Mouse (Mus musculus) cortical plate, adult 2 months (tissue): ENCODE data around the gene Hoxa7. TPM values are rescaled to one million over a fixed set of nuclear protein-coding genes. Genes with fewer than 3 reads are reported as not detected.

ENCODE experiments used
- H3K27ac ChIP-seq: fragments of 200-500 bp; 2 replicates; pipeline ENCODE4 v1.5.1; 2012; ENCODE audit warnings: low read length, control low read depth, inconsistent platforms; ENCODE audit not compliant: insufficient read depth
- H3K4me1 ChIP-seq: fragments of 200-500 bp; 2 replicates; pipeline ENCODE4 v1.6.1; 2011; ENCODE audit warnings: low read length; ENCODE audit not compliant: control insufficient read depth, insufficient read depth
- H3K4me3 ChIP-seq: fragments of 200-500 bp; 2 replicates; pipeline ENCODE4 v1.5.1; 2011; ENCODE audit warnings: mild to moderate bottlenecking, low read length, control low read depth; ENCODE audit not compliant: insufficient read depth
- CTCF ChIP-seq: fragments of 200-500 bp; IDR thresholded peaks from 2 replicates; pipeline ENCODE4 v1.5.1; 2011; ENCODE audit warnings: mild to moderate bottlenecking, control low read depth, low read length; ENCODE audit not compliant: insufficient read depth; ENCODE audit errors: extremely low read depth
- POLR2A ChIP-seq: fragments of 200-500 bp; IDR thresholded peaks from 2 replicates; pipeline ENCODE4 v1.6.1; 2011; ENCODE audit warnings: mild to moderate bottlenecking, low read length, control low read depth; ENCODE audit not compliant: insufficient read depth; ENCODE audit errors: extremely low read depth
- polyA plus RNA-seq: library from polyadenylated mRNA; depleted of rRNA; stranded (reverse); fragments of >200 nt; gene quantifications from 2 replicates; pipeline ENCODE4 v1.2.3, GENCODE M21; 2012

The Hoxa7 gene
- polyA plus RNA-seq, 1 experiment: not detected

- no peaks in the 10 kb centered on the region for H3K4me1 ChIP-seq
- H3K27ac ChIP-seq: no peak overlapping the region
- TF ChIP-seq POLR2A (no peak), CTCF (no peak)
- no peak overlapping the region for H3K4me3 ChIP-seq
These were observed 18.2 kb upstream of the Hoxa7 start for GRCm38 (mm10) chr6:52239625-52240388.

GRCm38 (mm10) chr6:52238976-52239375 is 17.3 kb upstream of the Hoxa7 start:
- no peaks in the 10 kb centered on the region for H3K4me1 ChIP-seq
- H3K4me3 ChIP-seq: no peak overlapping the region
- H3K27ac ChIP-seq: no peak overlapping the region
- TF ChIP-seq CTCF (no peak), POLR2A (no peak)

GRCm38 (mm10) chr6:52238155-52238545 is 16.5 kb upstream of the Hoxa7 start:
- TF ChIP-seq CTCF (no peak), POLR2A (no peak)
- no peak overlapping the region for H3K27ac ChIP-seq
- no peak overlapping the region for H3K4me3 ChIP-seq
- no peaks in the 10 kb centered on the region for H3K4me1 ChIP-seq

- TF ChIP-seq CTCF (no peak), POLR2A (no peak)
- Histone ChIP-seq H3K4me1 (no peaks in the 10 kb centered on the region), H3K27ac (no peak overlapping the region), H3K4me3 (no peak overlapping the region)
These were observed 15.9 kb upstream of the Hoxa7 start for GRCm38 (mm10) chr6:52237346-52238154.

- Histone ChIP-seq H3K27ac (no peak overlapping the region), H3K4me1 (no peaks in the 10 kb centered on the region), H3K4me3 (no peak overlapping the region)
- TF ChIP-seq CTCF: no peak
- no peak for TF ChIP-seq POLR2A
These were observed 15.2 kb upstream of the Hoxa7 start for GRCm38 (mm10) chr6:52236806-52237205.

GRCm38 (mm10) chr6:52235866-52236265 is 14.2 kb upstream of the Hoxa7 start:
- no peak for TF ChIP-seq POLR2A
- TF ChIP-seq CTCF: no peak

GRCm38 (mm10) chr6:52235267-52235666 is 13.6 kb upstream of the Hoxa7 start:
- TF ChIP-seq CTCF (no peak), POLR2A (no peak)
- H3K27ac ChIP-seq: no peak overlapping the region
- no peak overlapping the region for H3K4me3 ChIP-seq
- H3K4me1 ChIP-seq: no peaks in the 10 kb centered on the region

More at GRCm38 (mm10) chr6:52235866-52236265, 14.2 kb upstream of the Hoxa7 start:
- Histone ChIP-seq H3K27ac (no peak overlapping the region), H3K4me3 (no peak overlapping the region), H3K4me1 (no peaks in the 10 kb centered on the region)

- H3K4me3 ChIP-seq: no peak overlapping the region
- TF ChIP-seq POLR2A: no peak
- no peak for TF ChIP-seq CTCF
These were observed 12.9 kb upstream of the Hoxa7 start for GRCm38 (mm10) chr6:52234428-52235140.

More at GRCm38 (mm10) chr6:52234428-52235140, 12.9 kb upstream of the Hoxa7 start:
- no peak overlapping the region for H3K27ac ChIP-seq
- H3K4me1 ChIP-seq: no peaks in the 10 kb centered on the region
